Mouse (Mus musculus) heart, postnatal 0 days (tissue): ENCODE data around the gene Ppfia2.

Source experiments
- CTCF ChIP-seq: IDR thresholded peaks from 2 replicates; pipeline ENCODE4 v1.5.1; 2016; ENCODE audit warnings: antibody characterized with exemption, control low read depth, low read depth
- EP300 ChIP-seq: IDR thresholded peaks from 2 replicates; pipeline ENCODE4 v1.6.1; 2016; ENCODE audit warnings: antibody characterized with exemption, low read depth

DNA sequence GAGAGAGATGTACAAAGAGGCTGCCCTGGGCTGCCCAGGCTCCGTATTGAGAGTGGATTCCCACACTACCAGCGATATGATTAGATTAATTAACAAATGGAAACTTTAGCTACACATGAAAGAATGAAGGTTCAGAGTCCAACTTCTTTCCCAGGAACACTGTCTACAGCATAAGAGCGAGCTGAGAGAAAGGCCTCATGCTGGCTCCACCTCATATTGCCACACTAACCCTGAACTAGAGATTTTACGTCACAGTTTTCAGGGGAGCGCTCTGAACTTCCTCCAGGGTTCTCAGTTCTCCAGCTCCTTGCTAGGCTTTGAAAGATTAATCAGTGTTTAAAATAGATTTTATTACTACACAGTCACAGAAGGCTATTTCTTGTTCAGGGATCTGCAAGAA is 471.2 kb downstream of the Ppfia2 start:
- TF ChIP-seq CTCF (no peak), EP300 (no peak)
